Mouse (Mus musculus) 416B (cell line): Measurements from ENCODE around the gene Zscan2.

ENCODE experiments used
- DNase-seq: peaks from one replicate; pipeline ENCODE4 v3.0.0; 2011; ENCODE audit warnings: low read depth

Gene Zscan2

GRCm38 (mm10) chr7:80885666-80886065, 24.9 kb downstream of the Zscan2 start:
- peak; percentile 49 for DNase-seq

- no peak for DNase-seq
Measured at GRCm38 (mm10) chr7:80888595-80888994, 27.9 kb downstream of the Zscan2 start.

GRCm38 (mm10) chr7:80889021-80889511, 28.3 kb downstream of the Zscan2 start:
- DNase-seq = no peak

- DNase-seq = no peak
Measured at GRCm38 (mm10) chr7:80889841-80890241, 29.1 kb downstream of the Zscan2 start.

GRCm38 (mm10) chr7:80893086-80893752, 32.5 kb downstream of the Zscan2 start:
- DNase-seq = no peak

GRCm38 (mm10) chr7:80893753-80894129, 33.0 kb downstream of the Zscan2 start:
- no peak for DNase-seq

- no peak for DNase-seq
Measured at GRCm38 (mm10) chr7:80894196-80894595, 33.5 kb downstream of the Zscan2 start.

GRCm38 (mm10) chr7:80894815-80895519, 34.2 kb downstream of the Zscan2 start:
- no peak for DNase-seq

GRCm38 (mm10) chr7:80897134-80897533, 36.4 kb downstream of the Zscan2 start:
- no peak for DNase-seq

GRCm38 (mm10) chr7:80897721-80898120, 37.0 kb downstream of the Zscan2 start:
- DNase-seq = no peak

GRCm38 (mm10) chr7:80900944-80901501, 40.3 kb downstream of the Zscan2 start, which contains the start of gene Wdr73:
Gene Wdr73 (minus strand): TSS chr7:80901269.
- peak; percentile 95 for DNase-seq

- no peak for DNase-seq
Measured at GRCm38 (mm10) chr7:80901541-80902274, 41.0 kb downstream of the Zscan2 start.

- no peak for DNase-seq
Measured at GRCm38 (mm10) chr7:80903625-80904422, 43.1 kb downstream of the Zscan2 start.

- DNase-seq = no peak
Measured at GRCm38 (mm10) chr7:80904921-80905515, 44.3 kb downstream of the Zscan2 start, which contains the start of gene Nmb. Gene Nmb (minus strand): TSS chr7:80905076.

GRCm38 (mm10) chr7:80911053-80911452, 50.3 kb downstream of the Zscan2 start:
- DNase-seq = peak; percentile 40

GRCm38 (mm10) chr7:80912496-80912895, 51.8 kb downstream of the Zscan2 start:
- DNase-seq = no peak

GRCm38 (mm10) chr7:80917916-80918465, 57.3 kb downstream of the Zscan2 start:
- peak; percentile 24 for DNase-seq

GRCm38 (mm10) chr7:80918982-80919646, 58.4 kb downstream of the Zscan2 start:
- DNase-seq = peak; percentile 58

- DNase-seq = no peak
Measured at GRCm38 (mm10) chr7:80919647-80920008, 58.9 kb downstream of the Zscan2 start.

GRCm38 (mm10) chr7:80923165-80923564, 62.4 kb downstream of the Zscan2 start:
- no peak for DNase-seq
